Mouse (Mus musculus) left cerebral cortex, postnatal 10 days (tissue): Measurements from ENCODE around the gene Crb1. TPM values are rescaled to one million over a fixed set of nuclear protein-coding genes. Genes with fewer than 3 reads are reported as not detected.

Experiments used
- DNase-seq, 2 experiments: peaks; one replicate each; pipeline ENCODE4 v3.0.0; 2021 to 2022; ENCODE audit warnings: low spot score in 2 of 2, mixed read lengths in 1 of 2; ENCODE audit errors: extremely low spot score in 1 of 2
- intact Hi-C: fragments of 180-260 bp; cut with DNase I; formaldehyde crosslinking; loops from one replicate; pipeline ENCODE4 v1.15.1; 2025
- total RNA-seq, 2 experiments: library from RNA; stranded (reverse); gene quantifications; 2 replicates each; pipeline ENCODE4 v1.2.3; 2021

Gene Crb1
- total RNA-seq, 2 experiments from 2014 or later, result 1.1 to 1.2 TPM

- intact Hi-C loops, result loop anchor here (10.0 kb wide), 1 partner anchor 91 kb away; no protein-coding TSS in a partner anchor
- no peak for DNase-seq
Measured at GRCm38 (mm10) chr1:139174058-139174832, 202.7 kb downstream of the Crb1 start.

- intact Hi-C loops, result no loop called here
- DNase-seq, result no peak
Measured at GRCm38 (mm10) chr1:139162814-139163213, 214.1 kb downstream of the Crb1 start.

GRCm38 (mm10) chr1:139161619-139162018, 215.3 kb downstream of the Crb1 start:
- DNase-seq, result no peak
- intact Hi-C loops, result no loop called here

- intact Hi-C loops, result loop anchor here (5.0 to 10.0 kb wide), 2 partner anchors 192 to 314 kb away; partner anchors contain the start of gene Dennd1b
- DNase-seq, result peak in 1 of 2 experiments; percentile 36
Measured at GRCm38 (mm10) chr1:139156397-139156796, 220.5 kb downstream of the Crb1 start.

- intact Hi-C loops, result loop anchor here (10.0 kb wide), 1 partner anchor 189 kb away; the partner anchor contains the start of gene Dennd1b
- no peak for DNase-seq
Measured at GRCm38 (mm10) chr1:139153493-139153892, 223.4 kb downstream of the Crb1 start.

- intact Hi-C loops, result loop anchor here (10.0 kb wide), 1 partner anchor 188 kb away; the partner anchor contains the start of gene Dennd1b
- no peak for DNase-seq
Measured at GRCm38 (mm10) chr1:139153006-139153405, 223.9 kb downstream of the Crb1 start.

Other genes with a start within 250 kb of the Crb1 start
- 10 to 100 TPM; 28.8 to 35.4 TPM for gene Zbtb41, start 45.2 kb upstream of the Crb1 start, total RNA-seq
- gene Aspm, start 77.7 kb upstream of the Crb1 start, total RNA-seq, result 1 to 10 TPM; 2.0 to 2.2 TPM
- not detected for gene F13b, start 124.6 kb upstream of the Crb1 start, total RNA-seq
- gene Cfhr1, start 183.2 kb upstream of the Crb1 start, total RNA-seq, result not detected